Mouse (Mus musculus) cortical plate, adult 2 months (tissue): ENCODE measurements around the gene Maea. TPM values are rescaled to one million over a fixed set of nuclear protein-coding genes. Genes with fewer than 3 reads are reported as not detected.

Experiments
- H3K27ac ChIP-seq: fragments of 200-500 bp; 2 replicates; pipeline ENCODE4 v1.5.1; 2012; ENCODE audit warnings: low read length, control low read depth, inconsistent platforms; ENCODE audit not compliant: insufficient read depth
- H3K4me1 ChIP-seq: fragments of 200-500 bp; 2 replicates; pipeline ENCODE4 v1.6.1; 2011; ENCODE audit warnings: low read length; ENCODE audit not compliant: control insufficient read depth, insufficient read depth
- H3K4me3 ChIP-seq: fragments of 200-500 bp; 2 replicates; pipeline ENCODE4 v1.5.1; 2011; ENCODE audit warnings: mild to moderate bottlenecking, low read length, control low read depth; ENCODE audit not compliant: insufficient read depth
- CTCF ChIP-seq: fragments of 200-500 bp; IDR thresholded peaks from 2 replicates; pipeline ENCODE4 v1.5.1; 2011; ENCODE audit warnings: mild to moderate bottlenecking, control low read depth, low read length; ENCODE audit not compliant: insufficient read depth; ENCODE audit errors: extremely low read depth
- POLR2A ChIP-seq: fragments of 200-500 bp; IDR thresholded peaks from 2 replicates; pipeline ENCODE4 v1.6.1; 2011; ENCODE audit warnings: mild to moderate bottlenecking, low read length, control low read depth; ENCODE audit not compliant: insufficient read depth; ENCODE audit errors: extremely low read depth
- polyA plus RNA-seq: library from polyadenylated mRNA; depleted of rRNA; stranded (reverse); fragments of >200 nt; gene quantifications from 2 replicates; pipeline ENCODE4 v1.2.3, GENCODE M21; 2012

Maea gene
- polyA plus RNA-seq, 1 experiment = 116 TPM

GRCm38 (mm10) chr5:33352273-33352645 lies 16.9 kb downstream of the Maea start:
- no peak overlapping the region for H3K4me3 ChIP-seq
- no peak for TF ChIP-seq CTCF
- no peak for TF ChIP-seq POLR2A
- H3K27ac ChIP-seq = no peak overlapping the region
- H3K4me1 ChIP-seq = peaks cover 9% of the 10 kb centered on the region

- Histone ChIP-seq H3K4me3 (no peak overlapping the region), H3K27ac (no peak overlapping the region), H3K4me1 (peaks cover 13% of the 10 kb centered on the region)
- TF ChIP-seq CTCF = no peak
- no peak for TF ChIP-seq POLR2A
These were observed 17.7 kb downstream of the Maea start for GRCm38 (mm10) chr5:33353011-33353410.

GRCm38 (mm10) chr5:33357494-33357893 lies 22.2 kb downstream of the Maea start:
- Histone ChIP-seq H3K27ac (no peak overlapping the region), H3K4me3 (no peak overlapping the region), H3K4me1 (peaks cover 9% of the 10 kb centered on the region)
- TF ChIP-seq CTCF (no peak), POLR2A (no peak)

- Histone ChIP-seq H3K27ac (no peak overlapping the region), H3K4me3 (no peak overlapping the region), H3K4me1 (peaks cover 10% of the 10 kb centered on the region)
- no peak for TF ChIP-seq POLR2A
- TF ChIP-seq CTCF = no peak
These were observed 23.2 kb downstream of the Maea start for GRCm38 (mm10) chr5:33358467-33358866.

GRCm38 (mm10) chr5:33363263-33363662 lies 28.0 kb downstream of the Maea start:
- TF ChIP-seq POLR2A (no peak), CTCF (no peak)
- H3K4me1 ChIP-seq = peaks cover 5% of the 10 kb centered on the region; the same call in 1 of the 2 replicates
- no peak overlapping the region for H3K4me3 ChIP-seq
- no peak overlapping the region for H3K27ac ChIP-seq

- Histone ChIP-seq H3K27ac (no peak overlapping the region), H3K4me3 (no peak overlapping the region), H3K4me1 (no peaks in the 10 kb centered on the region)
- TF ChIP-seq POLR2A = no peak
- no peak for TF ChIP-seq CTCF
These were observed 33.3 kb downstream of the Maea start for GRCm38 (mm10) chr5:33368651-33369050.

GRCm38 (mm10) chr5:33371137-33371536 lies 35.8 kb downstream of the Maea start:
- Histone ChIP-seq H3K27ac (no peak overlapping the region), H3K4me1 (no peaks in the 10 kb centered on the region), H3K4me3 (no peak overlapping the region)
- TF ChIP-seq POLR2A (no peak), CTCF (peak; percentile 57)

GRCm38 (mm10) chr5:33371668-33372067 lies 36.4 kb downstream of the Maea start:
- no peaks in the 10 kb centered on the region for H3K4me1 ChIP-seq
- H3K4me3 ChIP-seq = no peak overlapping the region
- no peak for TF ChIP-seq POLR2A
- no peak for TF ChIP-seq CTCF
- no peak overlapping the region for H3K27ac ChIP-seq

GRCm38 (mm10) chr5:33372331-33373038 lies 37.2 kb downstream of the Maea start:
- no peak overlapping the region for H3K4me3 ChIP-seq
- H3K4me1 ChIP-seq = no peaks in the 10 kb centered on the region
- H3K27ac ChIP-seq = no peak overlapping the region
- no peak for TF ChIP-seq CTCF
- TF ChIP-seq POLR2A = no peak

- H3K27ac ChIP-seq = no peak overlapping the region
- TF ChIP-seq CTCF = no peak
- TF ChIP-seq POLR2A = no peak
- no peak overlapping the region; the same call in 1 of the 2 replicates for H3K4me3 ChIP-seq
- H3K4me1 ChIP-seq = peaks cover 3% of the 10 kb centered on the region
These were observed 41.9 kb downstream of the Maea start for GRCm38 (mm10) chr5:33377176-33377575.
